Mouse (Mus musculus) thymus, adult 2 months (tissue): ENCODE data around the gene Wdr70.

Source experiments
- CTCF ChIP-seq: fragments of 200-500 bp; IDR thresholded peaks from 2 replicates; pipeline ENCODE4 v1.5.1; 2012; ENCODE audit warnings: mild to moderate bottlenecking, control low read depth, low read length, moderate library complexity, borderline replicate concordance; ENCODE audit not compliant: control insufficient read depth, poor library complexity, insufficient read depth; ENCODE audit errors: extremely low read depth
- POLR2A ChIP-seq: fragments of 200-500 bp; IDR thresholded peaks from 2 replicates; pipeline ENCODE4 v1.6.1; 2012; ENCODE audit warnings: mild to moderate bottlenecking, low read length, control low read depth, moderate library complexity; ENCODE audit not compliant: control insufficient read depth, poor library complexity, insufficient read depth; ENCODE audit errors: extremely low read depth

DNA sequence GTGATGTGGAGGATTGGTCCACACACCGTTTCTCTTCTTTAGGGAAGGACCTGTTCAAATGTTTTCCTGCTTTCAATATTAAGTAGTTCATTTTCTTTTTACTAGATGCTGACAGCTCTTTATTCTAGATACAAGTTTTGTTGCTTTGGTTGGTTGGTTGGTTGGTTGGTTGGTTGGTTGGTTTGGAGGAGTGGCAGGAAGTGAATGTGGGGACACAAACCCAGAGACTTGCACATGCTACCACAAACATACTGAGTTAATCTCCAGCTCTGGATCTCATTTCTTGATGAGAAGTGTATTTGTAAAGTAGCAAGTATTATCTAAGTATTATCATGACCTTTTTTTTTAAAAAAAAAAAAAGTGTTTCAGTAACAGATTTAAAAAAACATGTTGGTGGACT is 120.4 kb downstream of the Wdr70 start:
- no peak for TF ChIP-seq CTCF
- TF ChIP-seq POLR2A = no peak
